Mouse (Mus musculus): ENCODE measurements around the gene Intu. TPM values are rescaled to one million over a fixed set of nuclear protein-coding genes. Genes with fewer than 3 reads are reported as not detected.

Gene Intu
- polyA plus RNA-seq (2017; shearing (Covaris generic)) = 1 to 10 TPM in 1 of 2 experiments, under 1 TPM in 1; 0.28 to 1.1 TPM

DNA sequence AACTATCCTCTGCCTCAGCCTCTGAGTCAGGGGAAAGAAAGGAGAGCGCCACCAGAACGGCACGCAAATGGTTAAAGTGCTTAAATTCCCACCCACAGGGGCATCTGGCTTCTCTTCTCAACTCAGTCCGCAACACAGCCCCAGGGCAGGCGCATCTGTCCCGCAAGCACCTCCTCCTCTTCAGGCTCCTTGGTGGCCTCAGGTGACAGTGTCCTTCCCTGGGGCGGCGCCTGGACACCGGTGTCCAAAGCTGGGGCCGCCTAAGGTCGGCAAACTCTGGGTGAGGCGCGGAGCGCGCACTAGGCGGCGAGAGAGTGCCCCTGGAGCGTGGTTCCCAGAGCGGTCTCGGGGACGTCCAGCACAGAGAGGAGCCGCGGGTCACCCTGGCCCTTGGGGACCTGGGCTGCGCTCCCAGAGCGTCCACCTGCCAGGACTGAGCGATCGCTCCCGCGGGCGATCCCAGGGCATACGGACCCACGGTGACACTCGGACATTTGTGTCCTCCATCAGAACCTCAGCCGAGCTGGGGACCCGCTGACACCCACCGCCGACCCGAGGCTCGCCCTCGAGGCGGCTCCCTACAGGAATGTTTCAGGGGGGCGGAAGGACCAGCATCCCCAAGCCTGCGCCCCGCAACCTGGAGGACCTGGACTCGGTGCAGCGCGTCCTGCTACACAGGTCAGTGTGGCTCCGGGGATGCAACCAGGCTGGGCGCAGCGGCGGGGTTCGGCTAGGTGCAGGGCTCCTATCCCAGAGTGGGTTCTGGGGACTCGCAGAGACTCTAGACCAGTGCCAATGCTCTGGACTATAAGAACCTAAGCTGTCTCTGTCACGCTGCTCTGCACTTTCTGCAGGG is at the start of gene Intu:
Intu (plus strand) TSS at position 1 of the 856 bp plus-strand sequence.

GRCm38 (mm10) chr3:40708655-40709054 is 177.6 kb downstream of the Intu start, which contains the start of gene Slc25a31:
Gene Slc25a31 (plus strand): TSS chr3:40708855.

GRCm38 (mm10) chr3:40744024-40744835 is 213.1 kb downstream of the Intu start, which contains the start of gene Hspa4l:
Gene Hspa4l (plus strand): TSS chr3:40744495.

Other genes with a start within 250 kb of the Intu start
- gene Slc25a31, start 177.6 kb downstream of the Intu start, polyA plus RNA-seq (2017; shearing (Covaris generic)) = not detected
- 10 to 100 TPM; 25.5 to 31.6 TPM for gene Hspa4l, start 213.2 kb downstream of the Intu start, polyA plus RNA-seq (2017; shearing (Covaris generic))

Measured in inflammation-experienced regulatory T-cells (primary cell).